In genomic region chr17:26939973-26940300, GRCm38 (mm10) we compare ENCODE assay signal across 8 mouse cellular contexts. TPM values are rescaled to one million over a fixed set of nuclear protein-coding genes. Genes with fewer than 3 reads are reported as not detected.
A peak's percentile ranks its signal among the peaks of the same experiment; 100 is the strongest.
DNase-seq lines count a peak whose midpoint lies in the region; ATAC-seq lines count a peak whose summit lies in the region.

No protein-coding gene starts in this region.

- H3K27ac ChIP-seq in embryonic facial prominence, embryonic 13.5 days = peak overlapping the region; percentile 96
- peak overlapping the region; percentile 93 for H3K27ac ChIP-seq in intestine, embryonic 15.5 days
- peak overlapping the region; percentile 93 for H3K27ac ChIP-seq in neural tube, embryonic 12.5 days

- no peak for ATAC-seq in embryonic facial prominence, embryonic 13.5 days (ENCODE audit: insufficient number of reproducible peaks, insufficient read depth, low FRiP score, low TSS enrichment, low read depth)
- no peak for ATAC-seq in intestine, embryonic 15.5 days
- no peak for ATAC-seq in neural tube, embryonic 12.5 days (ENCODE audit: low FRiP score, low read depth)

- DNase-seq in left cerebral cortex, postnatal 25 days (ENCODE audit: low spot score in 2 of 2) = peak; percentile 24 to 38
- no peak for DNase-seq in left cerebral cortex, adult 9 months (ENCODE audit: low spot score in 2 of 2)
- no peak for DNase-seq in cerebellum, adult 18-20 months
- DNase-seq in c-Kit-positive CD71-positive TER-119-positive erythroid progenitor cells, embryonic 14.5 days (ENCODE audit: low spot score) = no peak
- DNase-seq in spleen, postnatal 10 days (ENCODE audit: low spot score in 2 of 2) = no peak

- intact Hi-C loops in left cerebral cortex, postnatal 25 days (cut with DNase I) = loop anchor here (1.0 to 10.0 kb wide), 2 partner anchors 9 to 185 kb away; no protein-coding TSS in a partner anchor

- no peaks in the 10 kb centered on the region for H3K9me3 ChIP-seq in embryonic facial prominence, embryonic 13.5 days
- no peaks in the 10 kb centered on the region for H3K9me3 ChIP-seq in intestine, embryonic 15.5 days
- H3K9me3 ChIP-seq in neural tube, embryonic 12.5 days = no peaks in the 10 kb centered on the region

- peaks cover 30% of the 10 kb centered on the region for H3K36me3 ChIP-seq in embryonic facial prominence, embryonic 13.5 days
- peaks cover 7% of the 10 kb centered on the region; the same call in 1 of the 2 replicates for H3K36me3 ChIP-seq in intestine, embryonic 15.5 days
- H3K36me3 ChIP-seq in neural tube, embryonic 12.5 days = peaks cover 24% of the 10 kb centered on the region

- H3K27me3 ChIP-seq in embryonic facial prominence, embryonic 13.5 days = no peaks in the 10 kb centered on the region
- H3K27me3 ChIP-seq in intestine, embryonic 15.5 days (replicated peaks) = no peaks in the 10 kb centered on the region
- no peaks in the 10 kb centered on the region for H3K27me3 ChIP-seq in neural tube, embryonic 12.5 days (replicated peaks)

- peak overlapping the region; percentile 70 for H3K4me3 ChIP-seq in embryonic facial prominence, embryonic 13.5 days
- peak overlapping the region; percentile 68 for H3K4me3 ChIP-seq in intestine, embryonic 15.5 days (replicated peaks)
- peak overlapping the region; percentile 47 for H3K4me3 ChIP-seq in neural tube, embryonic 12.5 days

- H3K4me2 ChIP-seq in embryonic facial prominence, embryonic 13.5 days = peak overlapping the region; percentile 98
- H3K4me2 ChIP-seq in intestine, embryonic 15.5 days (replicated peaks) = peak overlapping the region; percentile 88
- H3K4me2 ChIP-seq in neural tube, embryonic 12.5 days (replicated peaks) = peak overlapping the region; percentile 96

- H3K9ac ChIP-seq in embryonic facial prominence, embryonic 13.5 days = peak overlapping the region; percentile 82
- peak overlapping the region; percentile 72 for H3K9ac ChIP-seq in intestine, embryonic 15.5 days
- peak overlapping the region; percentile 78 for H3K9ac ChIP-seq in neural tube, embryonic 12.5 days

- 3% methylated on average over 3 of the region's 3 CpGs for WGBS in embryonic facial prominence, embryonic 13.5 days
- 4% methylated on average over 3 of the region's 3 CpGs for WGBS in intestine, embryonic 15.5 days
- 2% methylated on average over 3 of the region's 3 CpGs for WGBS in neural tube, embryonic 12.5 days

- peaks cover 45% of the 10 kb centered on the region for H3K4me1 ChIP-seq in embryonic facial prominence, embryonic 13.5 days
- H3K4me1 ChIP-seq in intestine, embryonic 15.5 days (replicated peaks) = peaks cover 25% of the 10 kb centered on the region
- H3K4me1 ChIP-seq in neural tube, embryonic 12.5 days = peaks cover 47% of the 10 kb centered on the region

RNA-seq across cellular contexts. Expression of gene Cuta, which starts 0.6 kb away (rescaled TPM):
- total RNA-seq in left cerebral cortex, postnatal 25 days (2021) = 100 to 1,000 TPM; 111 to 123 TPM
- polyA plus RNA-seq in embryonic facial prominence, embryonic 13.5 days (2015; fragmentation: Nextera tagmentation; extraction: Ambion mirVana) = 162 and 180 TPM in 2 replicates
- polyA plus RNA-seq in intestine, embryonic 15.5 days (2015; fragmentation: Nextera tagmentation; extraction: Ambion mirVana) = 246 and 261 TPM in 2 replicates
- polyA plus RNA-seq in neural tube, embryonic 12.5 days (2016; fragmentation: Nextera tagmentation; extraction: Ambion mirVana) = 151 and 153 TPM in 2 replicates

RNA-seq across cellular contexts. Expression of gene Syngap1, which starts 1.1 kb away (rescaled TPM):
- total RNA-seq in left cerebral cortex, postnatal 25 days (2021) = 100 to 1,000 TPM; 492 TPM
- 3.4 and 3.7 TPM in 2 replicates for polyA plus RNA-seq in embryonic facial prominence, embryonic 13.5 days (2015; fragmentation: Nextera tagmentation; extraction: Ambion mirVana)
- 1.2 and 1.6 TPM in 2 replicates for polyA plus RNA-seq in intestine, embryonic 15.5 days (2015; fragmentation: Nextera tagmentation; extraction: Ambion mirVana)
- 2.6 and 3.5 TPM in 2 replicates for polyA plus RNA-seq in neural tube, embryonic 12.5 days (2016; fragmentation: Nextera tagmentation; extraction: Ambion mirVana)

RNA-seq across cellular contexts. Expression of gene Phf1, which starts 7.1 kb away (rescaled TPM):
- total RNA-seq in left cerebral cortex, postnatal 25 days (2021) = 10 to 100 TPM; 24.8 to 25.0 TPM
- 12.7 and 15.4 TPM in 2 replicates for polyA plus RNA-seq in embryonic facial prominence, embryonic 13.5 days (2015; fragmentation: Nextera tagmentation; extraction: Ambion mirVana)
- 6.6 and 6.9 TPM in 2 replicates for polyA plus RNA-seq in intestine, embryonic 15.5 days (2015; fragmentation: Nextera tagmentation; extraction: Ambion mirVana)
- polyA plus RNA-seq in neural tube, embryonic 12.5 days (2016; fragmentation: Nextera tagmentation; extraction: Ambion mirVana) = 14.5 and 15.9 TPM in 2 replicates

RNA-seq across cellular contexts. Expression of gene Kifc5b, which starts 23.0 kb away (rescaled TPM):
- total RNA-seq in left cerebral cortex, postnatal 25 days (2021) = 1 to 10 TPM; 3.1 to 3.9 TPM
- 8.9 and 10.2 TPM in 2 replicates for polyA plus RNA-seq in embryonic facial prominence, embryonic 13.5 days (2015; fragmentation: Nextera tagmentation; extraction: Ambion mirVana)
- 5.1 and 6.5 TPM in 2 replicates for polyA plus RNA-seq in intestine, embryonic 15.5 days (2015; fragmentation: Nextera tagmentation; extraction: Ambion mirVana)
- 6.0 and 7.0 TPM in 2 replicates for polyA plus RNA-seq in neural tube, embryonic 12.5 days (2016; fragmentation: Nextera tagmentation; extraction: Ambion mirVana)

RNA-seq across cellular contexts. Expression of gene Zbtb9, which starts 33.0 kb away (rescaled TPM):
- total RNA-seq in left cerebral cortex, postnatal 25 days (2021) = 10 to 100 TPM; 17.7 to 18.8 TPM
- 16.0 and 16.1 TPM in 2 replicates for polyA plus RNA-seq in embryonic facial prominence, embryonic 13.5 days (2015; fragmentation: Nextera tagmentation; extraction: Ambion mirVana)
- 14.0 and 14.2 TPM in 2 replicates for polyA plus RNA-seq in intestine, embryonic 15.5 days (2015; fragmentation: Nextera tagmentation; extraction: Ambion mirVana)
- 17.6 and 19.4 TPM in 2 replicates for polyA plus RNA-seq in neural tube, embryonic 12.5 days (2016; fragmentation: Nextera tagmentation; extraction: Ambion mirVana)

Comparison
In these comparisons a context has a peak if more than half of its experiments do, and no peak if none do; other contexts are left out.
1. DNase-seq: peak in left cerebral cortex, postnatal 25 days (2 of 2); none in left cerebral cortex, adult 9 months (0 of 2), cerebellum, adult 18-20 months (0 of 2), c-Kit-positive CD71-positive TER-119-positive erythroid progenitor cells, embryonic 14.5 days (single experiment) and spleen, postnatal 10 days (0 of 2).
2. Peak in every context shown above with its lines, with median percentiles within 50 percentile points of each other: H3K27ac ChIP-seq, H3K4me2 ChIP-seq, H3K4me3 ChIP-seq and H3K9ac ChIP-seq.